Mouse (Mus musculus): ENCODE results near the gene Gm813.

GRCm38 (mm10) chr16:58623944-58624343 lies 7.2 kb upstream of the Gm813 start:
- TF ChIP-seq CTCF (IDR thresholded peaks at IDR 0.05; ENCODE audit: control insufficient read depth, insufficient read depth, insufficient replicate concordance, low read depth, low read length): no peak
- no peak for TF ChIP-seq POLR2A (IDR thresholded peaks at IDR 0.05; ENCODE audit: control insufficient read depth, low read depth, low read length)
